Mouse (Mus musculus) cerebellum, adult 11 months (tissue): ENCODE measurements at regions not wholly inside any gene's neighbourhood (a gene's known extent, or its start where the extent isn't known, plus 50 kb on each side); places are given as distances from the start of the nearest gene placed in this dataset.

Experiments
- DNase-seq: peaks from one replicate; pipeline ENCODE4 v3.0.0; 2022

DNA sequence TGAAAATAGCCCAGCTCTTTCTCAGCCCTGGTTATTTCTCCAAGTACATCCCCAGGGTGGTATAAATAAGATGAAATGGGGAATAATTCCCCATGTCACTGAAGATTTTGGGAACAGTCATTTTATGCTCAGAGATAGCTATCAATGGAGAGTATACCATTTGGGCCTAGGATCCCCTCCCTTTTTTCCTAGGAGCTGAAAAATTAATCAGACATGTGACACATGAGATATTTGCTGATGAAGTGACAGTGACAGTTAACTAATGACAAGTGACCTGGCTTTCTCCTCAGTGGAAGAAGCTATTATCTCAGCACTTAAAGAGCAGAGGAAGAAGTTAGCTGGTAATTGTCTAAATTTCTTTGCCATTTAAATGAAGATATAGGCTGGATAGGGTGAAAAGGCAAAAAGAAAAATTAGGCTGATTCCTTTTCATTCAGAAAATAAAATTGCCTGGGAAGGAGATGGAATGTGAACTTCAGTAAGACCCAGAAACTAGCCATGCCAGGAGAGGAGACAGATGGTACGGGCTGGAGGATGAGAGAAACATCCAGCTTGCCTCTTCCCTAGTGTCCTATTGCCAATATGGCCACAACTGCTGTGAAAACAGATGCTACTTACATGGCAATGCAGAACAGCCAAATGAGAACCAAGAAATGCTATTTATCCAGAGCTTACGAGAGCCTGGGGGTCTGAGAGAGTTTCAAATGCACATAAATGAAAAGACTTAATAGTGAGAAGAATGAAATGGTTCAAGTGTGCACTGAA is 376.1 kb upstream of the Gm11114 start:
- no peak for DNase-seq

DNA sequence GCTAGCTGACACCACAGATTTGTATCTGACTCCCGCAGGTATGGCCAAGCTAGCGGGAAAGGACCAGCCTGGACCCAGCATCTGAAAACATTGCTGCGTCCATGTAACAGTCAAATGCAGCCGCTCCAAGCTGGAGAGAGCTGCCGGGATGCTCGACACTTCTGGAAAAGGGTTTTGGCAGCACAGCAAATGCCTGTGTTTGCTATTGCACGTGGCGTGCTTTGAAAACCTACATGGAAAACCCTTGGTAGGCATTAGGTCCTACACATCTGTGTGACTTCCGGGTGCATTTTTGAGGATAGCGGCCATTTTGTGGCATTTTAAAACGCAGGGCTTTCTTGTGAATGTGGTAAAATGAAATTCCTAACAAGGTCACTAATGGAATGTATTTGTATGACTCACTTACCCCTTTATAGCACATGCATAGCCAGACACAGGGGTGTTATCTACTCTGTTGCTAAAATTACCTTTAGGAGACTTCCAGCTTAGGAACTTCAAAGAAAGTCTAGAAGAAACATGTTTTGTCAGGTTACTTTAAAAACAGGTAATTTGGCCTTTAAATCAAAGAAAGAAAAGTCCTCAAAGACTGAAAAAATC is 345.9 kb upstream of the Gm11114 start:
- no peak for DNase-seq

DNA sequence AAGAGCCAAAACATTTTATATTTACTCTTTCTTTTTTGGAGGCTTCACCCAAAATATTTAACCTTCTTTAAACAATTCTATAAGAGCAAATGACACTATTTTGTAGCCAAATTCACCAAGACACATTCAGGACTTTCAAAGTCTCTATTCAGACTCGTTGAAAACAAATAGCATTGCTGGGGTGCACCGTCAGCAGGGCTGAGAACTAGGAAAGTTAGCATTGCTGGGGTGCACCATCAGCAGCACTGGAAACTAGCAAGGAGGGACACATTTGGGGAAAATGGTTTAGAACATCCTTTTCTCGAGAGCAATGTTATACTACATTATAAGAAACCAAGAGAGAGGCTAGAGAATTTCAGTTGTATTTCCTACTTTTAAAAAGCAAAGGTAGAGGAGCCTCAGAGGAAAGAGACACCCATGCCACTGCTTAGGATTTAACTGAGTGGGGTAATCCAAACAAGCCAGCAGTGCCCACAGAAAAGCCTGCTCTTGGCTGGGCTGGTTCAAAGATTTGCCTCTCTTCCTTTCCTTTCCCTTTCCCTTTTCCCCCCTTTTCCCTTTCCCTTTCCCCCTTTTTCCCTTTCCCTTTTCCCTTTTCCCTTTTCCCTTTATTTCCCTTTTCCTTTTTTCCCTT is 342.5 kb upstream of the Gm11114 start:
- DNase-seq = no peak

DNA sequence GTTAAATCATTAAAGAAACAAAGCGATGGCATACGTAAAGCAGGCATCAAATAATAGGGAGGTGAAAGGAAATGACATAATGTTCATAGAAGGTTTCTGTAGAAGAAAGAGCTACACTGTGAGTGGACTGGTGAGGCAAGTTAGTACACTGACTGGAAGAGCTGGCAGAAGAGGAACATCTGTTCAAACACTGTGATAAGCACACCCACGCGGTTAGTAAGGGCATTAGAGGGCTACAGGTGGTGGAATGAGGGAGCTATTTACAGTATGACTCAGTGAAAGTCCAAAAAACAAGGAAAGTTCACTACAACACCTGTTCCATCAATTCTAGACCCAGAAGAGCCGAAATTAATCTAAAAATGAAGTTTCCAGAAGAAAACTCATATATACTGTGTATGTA is 335.1 kb upstream of the Gm11114 start:
- DNase-seq = no peak

DNA sequence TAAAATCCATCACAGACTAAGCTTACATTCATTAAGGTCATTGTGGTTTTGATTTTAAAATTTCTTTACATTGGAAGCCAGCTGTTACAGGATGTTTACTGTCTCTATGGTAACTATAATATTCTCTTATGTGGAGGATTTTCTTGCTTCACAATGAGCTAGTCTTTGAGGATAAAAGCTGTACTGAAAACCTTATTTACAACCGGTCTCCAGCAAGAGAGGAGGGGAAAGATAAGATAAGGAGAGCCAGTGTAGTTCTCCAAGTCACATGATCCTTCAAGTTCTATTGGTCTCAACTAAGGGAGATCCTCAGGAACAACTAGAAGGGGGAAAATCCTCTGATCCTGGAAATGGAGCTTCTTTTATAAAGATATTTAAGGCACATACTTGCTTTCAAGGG is 309.2 kb upstream of the Gm11114 start:
- no peak for DNase-seq

DNA sequence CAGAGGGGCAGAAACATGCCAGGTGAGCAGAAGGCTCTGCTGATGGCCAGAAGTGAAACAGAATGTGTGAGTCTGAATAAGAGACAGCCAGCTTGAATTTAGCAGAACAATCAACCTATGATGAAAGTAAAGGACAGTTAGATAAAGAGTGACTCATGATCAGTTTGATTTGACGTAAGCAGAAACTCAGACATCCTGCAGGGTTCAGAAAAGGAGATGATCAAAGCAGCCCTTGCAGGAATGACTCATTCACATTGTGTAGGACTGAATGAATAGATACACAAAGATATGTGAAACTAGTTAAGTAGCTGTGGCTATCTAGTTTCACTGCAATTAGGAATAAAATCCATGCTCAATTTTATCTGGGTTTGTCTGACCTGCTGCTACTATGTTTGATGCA is 301.2 kb upstream of the Gm11114 start:
- DNase-seq = no peak

DNA sequence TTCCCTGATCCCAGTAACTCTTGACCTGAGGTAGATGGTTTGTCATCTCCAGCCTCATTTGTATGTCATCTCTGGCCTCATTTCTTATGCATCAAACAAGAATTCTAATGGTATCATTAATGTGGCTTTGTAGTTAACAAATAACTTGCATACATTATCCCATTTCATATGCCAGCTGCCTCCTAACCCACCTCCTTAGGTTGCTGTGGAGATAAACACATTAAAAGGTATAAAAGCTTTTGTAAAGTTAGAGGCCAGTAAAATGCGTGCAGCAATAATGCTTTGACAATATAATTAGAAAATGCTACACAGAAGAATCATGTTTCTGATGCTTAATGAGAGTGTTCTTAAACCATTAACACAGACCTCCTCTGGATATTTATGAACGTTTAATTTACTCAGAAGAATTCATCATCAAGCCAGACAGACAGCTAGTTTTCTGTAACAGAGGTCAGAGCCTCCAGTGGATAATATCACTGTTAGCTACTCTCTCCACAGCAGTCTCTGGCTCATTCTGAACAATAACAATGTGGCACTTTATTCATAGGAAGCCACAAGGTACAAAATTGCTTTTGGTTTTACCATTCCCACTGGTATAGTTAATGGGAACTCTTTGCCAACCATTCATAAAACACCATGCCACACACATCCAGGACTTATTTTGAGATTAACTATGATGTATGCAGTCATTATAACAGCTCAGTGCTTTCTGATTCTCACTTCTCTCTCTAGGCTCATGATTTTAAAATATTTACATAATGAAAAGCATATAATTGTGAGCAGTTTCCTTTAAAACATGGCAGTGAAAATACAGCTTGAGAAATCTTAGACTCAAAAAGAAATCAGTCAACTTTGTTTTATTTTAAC is 264.2 kb upstream of the Gm11114 start:
- no peak for DNase-seq

DNA sequence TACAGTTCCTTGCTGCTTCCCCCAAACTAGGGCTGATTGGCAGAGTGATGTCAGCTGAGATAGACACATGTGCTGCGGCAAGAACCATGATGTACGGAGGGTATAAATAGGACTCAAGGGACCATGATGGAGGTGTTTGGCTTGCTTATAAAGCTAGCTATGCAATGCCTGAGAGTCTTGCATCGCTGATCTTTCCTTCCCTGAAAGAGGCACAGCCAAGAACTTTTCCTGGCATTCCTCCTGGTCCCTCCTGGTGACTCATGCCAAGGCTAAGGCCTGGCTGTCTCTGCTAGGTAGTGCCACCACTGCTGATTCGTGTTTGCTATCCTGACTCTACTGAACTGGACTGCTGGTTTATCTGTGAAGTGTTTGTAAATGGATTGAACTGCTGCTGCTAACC is 260.0 kb upstream of the Gm11114 start:
- DNase-seq = no peak

DNA sequence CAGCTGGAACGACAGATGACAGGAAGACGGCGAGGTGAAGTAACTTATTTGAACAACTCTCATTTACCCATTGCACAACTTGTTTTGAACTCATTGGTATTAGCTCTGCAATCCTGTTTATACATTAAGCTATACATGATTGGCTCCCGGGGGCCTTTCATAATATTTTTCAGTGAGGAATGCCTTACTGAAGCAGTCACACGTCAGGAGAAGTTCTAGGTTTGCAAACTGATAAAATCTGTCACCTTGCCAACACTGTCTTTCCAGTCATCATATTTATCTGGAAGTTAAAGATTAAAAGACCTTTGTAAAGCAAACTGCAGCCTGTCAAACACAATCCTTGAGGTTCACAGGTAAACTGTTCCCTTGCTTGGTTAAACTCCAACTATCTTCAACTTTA is 232.6 kb upstream of the Gm11114 start:
- no peak for DNase-seq

DNA sequence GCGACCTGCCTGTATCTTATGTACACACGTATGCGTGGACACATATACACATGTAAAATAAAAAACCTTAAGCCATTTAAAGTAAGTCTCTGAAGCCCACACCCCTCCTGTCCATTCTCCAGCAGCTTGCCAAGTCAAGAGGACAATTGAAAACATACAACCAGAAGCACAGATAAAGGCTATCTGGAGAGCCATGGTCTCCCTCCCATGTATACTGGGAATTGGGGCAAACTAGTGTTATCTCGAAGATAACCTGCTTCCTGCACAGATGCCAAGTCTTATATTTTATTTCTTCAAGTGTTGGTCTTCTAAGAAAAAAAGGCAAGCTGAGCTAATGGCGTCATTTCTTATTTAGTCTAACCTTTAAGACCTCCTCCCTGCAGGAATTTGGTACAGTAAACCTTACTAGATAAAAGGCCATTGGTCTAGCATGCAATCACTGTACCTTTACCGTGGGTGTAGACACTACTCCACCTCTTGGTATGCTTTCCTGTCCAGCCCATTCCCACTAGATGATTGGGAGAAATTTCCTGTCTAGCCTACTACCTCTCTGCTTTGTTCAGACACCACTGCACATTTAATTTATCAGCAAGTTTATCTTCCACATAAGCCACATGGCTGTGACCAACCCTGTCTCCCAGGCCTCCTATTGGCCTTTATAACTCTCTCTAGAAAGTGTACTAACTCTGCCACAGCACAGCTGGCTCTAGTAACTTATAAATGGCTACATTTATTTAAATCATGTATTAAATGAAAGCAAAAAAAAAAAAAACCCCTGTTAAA is 223.8 kb upstream of the Gm11114 start:
- DNase-seq = no peak

DNA sequence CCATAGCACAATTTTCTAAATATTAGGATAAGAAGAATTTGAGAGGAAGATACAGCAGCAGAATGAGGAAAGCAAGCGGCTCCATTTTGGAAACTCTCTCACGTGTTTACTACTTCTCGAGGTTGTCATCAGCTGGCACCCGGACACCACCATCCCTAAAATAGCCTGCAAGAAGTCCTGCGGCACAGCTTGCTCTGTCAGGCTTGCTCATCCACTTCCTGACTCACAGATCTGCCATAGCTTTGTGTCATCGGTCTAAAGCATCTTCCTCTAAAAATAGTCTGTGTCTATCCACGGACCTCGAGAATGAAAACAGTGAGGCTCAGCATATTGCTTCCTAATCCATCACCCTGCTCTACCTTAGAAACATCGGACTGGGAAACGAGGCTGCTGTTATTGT is 222.3 kb upstream of the Gm11114 start:
- DNase-seq = peak; percentile 0

DNA sequence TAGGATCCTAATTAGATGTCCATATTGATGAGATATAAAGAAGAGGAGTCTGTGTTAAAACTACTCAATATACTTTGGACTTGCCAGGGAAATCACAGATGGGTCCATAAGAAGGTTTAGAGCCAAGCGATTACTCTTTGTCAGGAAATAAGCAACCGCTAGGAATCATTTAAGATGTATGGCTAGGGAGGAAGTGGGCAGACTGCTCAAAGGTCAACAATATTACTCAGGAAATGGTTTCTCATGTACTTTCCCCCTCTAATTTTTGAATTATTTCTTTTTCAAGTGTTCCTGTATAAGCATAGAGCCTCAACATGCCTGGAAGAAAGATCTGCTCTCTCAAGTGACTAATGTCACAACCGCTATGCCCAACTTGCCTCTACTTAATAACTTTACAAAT is 217.3 kb upstream of the Gm11114 start:
- DNase-seq = no peak

DNA sequence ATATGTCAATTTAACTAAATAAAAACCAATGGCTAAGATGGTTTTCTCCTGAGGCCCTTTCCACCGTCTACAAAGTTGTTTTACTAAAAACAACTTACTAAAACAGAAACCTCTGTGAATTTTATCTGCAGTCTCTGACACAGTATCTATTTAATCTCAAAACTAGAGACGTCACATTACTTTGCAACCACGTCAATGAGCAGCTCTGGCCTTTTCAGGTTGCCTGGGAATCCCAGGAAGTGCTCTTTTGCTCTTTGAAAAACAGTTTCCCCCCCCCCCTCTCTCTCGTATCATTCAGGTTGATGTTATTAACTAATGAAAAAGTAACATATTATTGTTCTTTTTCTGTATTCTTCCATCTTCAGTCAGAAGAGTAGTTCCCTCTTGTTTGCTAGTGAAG is 216.1 kb upstream of the Gm11114 start:
- no peak for DNase-seq

DNA sequence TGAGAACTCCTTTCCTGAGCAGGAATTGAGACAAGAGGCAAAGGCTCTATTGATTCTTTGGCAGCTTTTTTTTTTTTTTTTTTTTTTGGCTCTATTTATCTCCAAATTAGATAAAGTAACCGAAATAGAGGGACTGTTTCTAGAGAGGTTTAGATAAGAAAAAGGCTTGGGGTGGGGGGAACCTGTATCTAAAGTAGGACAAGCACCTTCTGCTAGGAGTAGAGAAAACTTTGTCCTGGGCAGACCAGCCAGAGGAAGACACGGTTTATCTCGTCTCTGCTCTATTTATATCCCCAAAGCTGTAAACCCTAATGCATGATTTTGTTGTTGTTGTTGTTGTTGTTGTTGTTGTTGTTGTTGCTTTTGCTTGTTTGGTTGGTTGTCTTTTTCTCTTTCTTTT is 199.6 kb upstream of the Gm11114 start:
- no peak for DNase-seq

DNA sequence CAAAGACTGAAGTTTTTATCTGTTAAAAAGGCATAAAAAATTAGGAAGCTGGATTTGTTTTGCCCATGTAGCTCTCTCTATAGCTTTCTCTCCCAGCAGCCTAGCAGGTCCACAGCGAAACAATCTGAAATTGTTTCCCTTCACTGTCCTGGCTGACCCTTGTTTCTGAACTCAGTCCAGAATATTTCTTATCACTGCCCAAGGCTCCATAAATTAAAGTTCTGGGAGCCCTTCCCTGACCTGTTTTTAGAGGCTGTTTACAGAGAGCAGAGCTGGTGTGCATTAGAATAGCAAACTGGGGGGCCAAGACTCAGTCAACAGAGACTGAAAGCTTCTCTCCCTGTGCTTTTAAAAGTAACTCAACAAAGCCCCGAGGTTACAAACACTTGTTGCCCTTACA is 198.3 kb upstream of the Gm11114 start:
- no peak for DNase-seq

DNA sequence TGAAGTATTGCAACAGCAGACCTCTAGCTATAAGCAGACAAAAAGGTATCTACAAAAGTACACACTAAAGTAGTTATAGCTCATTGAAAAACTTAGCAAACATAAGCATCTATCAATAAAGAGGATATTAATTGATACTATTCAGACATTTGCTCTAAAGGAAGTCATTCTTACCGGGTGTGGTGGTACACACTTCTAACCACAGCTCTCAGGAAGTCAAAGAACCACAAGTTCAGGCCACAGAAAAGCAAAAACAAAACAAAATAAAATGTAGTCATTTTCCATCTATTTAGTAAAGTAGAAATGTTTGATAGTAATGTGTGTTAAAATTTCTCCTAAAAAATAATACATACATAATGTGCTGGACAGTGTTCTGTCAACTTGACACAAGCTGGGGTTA is 192.5 kb upstream of the Gm11114 start:
- no peak for DNase-seq

DNA sequence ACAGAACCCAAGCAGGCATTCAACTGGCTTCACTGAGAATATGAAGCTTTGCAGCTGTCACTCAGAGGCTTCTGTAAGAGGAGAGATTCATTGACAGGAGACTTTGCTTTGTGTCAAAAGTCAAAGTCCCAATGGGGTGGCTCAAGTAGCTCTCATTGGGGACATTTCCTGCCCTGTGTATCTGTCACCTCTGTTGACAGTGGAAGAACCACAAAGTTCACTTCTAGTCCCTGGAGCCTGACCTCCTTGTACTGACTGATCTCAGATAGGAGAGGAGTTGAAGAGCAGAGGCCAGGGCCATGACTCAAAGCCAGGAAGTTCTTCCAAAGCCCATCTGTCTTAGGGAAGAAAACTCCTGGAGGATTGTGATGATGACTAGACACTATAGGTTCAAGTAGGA is 191.5 kb upstream of the Gm11114 start:
- DNase-seq = no peak

DNA sequence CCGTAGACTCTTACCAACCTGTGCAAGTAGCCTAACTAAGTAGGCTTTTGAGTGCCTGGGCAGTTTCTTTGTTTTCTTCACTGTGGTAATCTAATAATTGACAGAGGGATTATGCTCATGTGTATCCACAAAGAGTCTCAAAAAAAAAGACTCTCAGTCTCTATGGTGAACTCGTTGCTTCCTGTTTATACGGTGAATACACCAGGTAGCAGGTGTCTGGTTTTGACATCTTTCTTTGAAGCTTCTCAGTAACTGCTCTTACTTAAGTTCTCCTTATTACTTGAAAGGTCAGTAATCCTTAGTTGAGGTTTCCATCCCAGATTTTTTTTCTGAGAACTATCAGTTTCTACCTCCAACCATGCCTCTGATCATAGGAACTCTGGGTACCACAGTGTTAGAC is 188.9 kb upstream of the Gm11114 start:
- no peak for DNase-seq

DNA sequence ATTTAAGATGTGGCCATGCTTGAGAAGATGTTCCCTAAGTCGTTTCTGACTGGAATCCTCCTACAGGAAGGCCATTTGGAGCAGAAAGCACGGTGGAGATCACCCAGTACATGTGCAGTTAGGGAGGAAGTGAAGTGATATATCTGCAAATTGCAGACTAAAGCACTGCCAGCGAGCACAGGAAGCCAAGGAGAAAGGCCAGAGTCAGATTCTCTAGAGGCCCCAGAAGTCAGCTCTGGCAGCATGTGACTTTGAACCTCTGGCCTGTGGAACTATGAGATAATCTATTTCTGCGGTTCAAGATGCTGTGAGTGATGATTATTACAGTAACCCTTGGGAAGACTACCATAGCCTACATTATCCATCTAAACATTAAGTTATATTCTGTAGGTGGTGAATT is 186.8 kb upstream of the Gm11114 start:
- DNase-seq = no peak

DNA sequence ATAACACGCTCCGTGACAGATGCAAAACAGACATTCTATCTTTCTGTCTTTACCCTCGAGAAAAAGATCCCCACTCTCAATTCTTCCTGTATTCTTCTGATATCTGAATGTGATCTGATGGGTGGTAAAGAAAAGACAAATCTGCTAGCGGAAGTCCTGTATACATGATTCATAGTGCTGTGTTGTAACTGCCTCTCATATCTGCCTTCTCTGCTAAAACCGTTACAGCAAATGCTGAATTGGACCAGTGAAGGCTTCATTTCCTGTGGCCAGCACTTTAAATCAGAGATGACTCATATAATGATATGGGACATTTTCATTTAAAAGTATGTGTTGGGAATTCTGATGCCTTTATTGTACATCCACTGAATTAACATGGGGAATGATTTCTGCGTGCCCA is 186.0 kb upstream of the Gm11114 start:
- DNase-seq = no peak

DNA sequence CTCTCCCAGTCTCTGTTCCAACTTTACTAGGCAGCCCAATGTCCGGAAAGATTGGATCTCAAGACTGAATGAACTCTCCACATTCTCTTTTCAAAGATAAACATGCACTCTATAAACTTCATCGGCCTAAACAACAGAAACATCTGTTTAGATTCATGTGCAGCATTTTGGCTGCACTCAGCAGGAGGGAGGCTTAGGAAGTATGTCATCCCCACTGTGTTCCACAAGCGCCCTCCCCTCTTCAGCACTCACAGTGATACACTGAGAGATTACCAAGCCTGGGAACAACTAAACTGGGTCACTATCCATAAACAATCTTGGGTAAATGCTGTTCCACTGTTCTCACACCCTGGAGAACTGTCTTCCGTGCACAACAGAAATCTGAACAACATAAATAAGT is 185.5 kb upstream of the Gm11114 start:
- no peak for DNase-seq

DNA sequence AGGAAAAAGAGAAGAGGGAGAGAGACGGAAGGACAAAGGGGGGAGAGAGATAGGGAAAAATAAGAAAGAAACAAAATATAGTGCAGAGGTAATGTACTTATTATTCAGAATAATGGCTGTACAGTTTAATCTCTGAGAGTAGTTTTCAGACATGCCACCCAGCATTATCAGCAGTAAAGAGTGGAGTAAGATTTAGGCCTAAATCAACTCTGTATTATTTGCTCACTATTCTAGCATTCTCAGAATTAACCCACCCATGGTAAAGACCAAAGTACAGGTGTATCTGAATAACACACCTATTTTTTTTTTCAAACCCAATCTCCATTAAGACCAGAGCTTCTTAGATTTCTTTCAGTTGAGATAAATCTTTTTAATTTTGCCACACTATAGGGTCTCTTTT is 177.7 kb upstream of the Gm11114 start:
- no peak for DNase-seq
